Mouse (Mus musculus) thymus, adult 2 months (tissue): ENCODE measurements at regions not wholly inside any gene's neighbourhood (a gene's known extent, or its start where the extent isn't known, plus 50 kb on each side); places are given as distances from the start of the nearest gene placed in this dataset.

ENCODE experiments used
- DNase-seq: peaks from one replicate; pipeline ENCODE4 v3.0.0; 2021
- H3K27ac ChIP-seq: fragments of 200-500 bp; 2 replicates; pipeline ENCODE4 v1.5.1; 2012; ENCODE audit warnings: low read length, control low read depth; ENCODE audit not compliant: control insufficient read depth, insufficient read depth
- H3K27me3 ChIP-seq: fragments of 200-500 bp; 2 replicates; pipeline ENCODE4 v1.6.1; 2012; ENCODE audit warnings: mild to moderate bottlenecking, low read length, moderate library complexity, mixed read lengths; ENCODE audit not compliant: control insufficient read depth, insufficient read depth
- H3K36me3 ChIP-seq: fragments of 200-500 bp; 2 replicates; pipeline ENCODE4 v1.6.1; 2012; ENCODE audit warnings: mild to moderate bottlenecking, low read length, moderate library complexity; ENCODE audit not compliant: control insufficient read depth, insufficient read depth
- H3K4me1 ChIP-seq: fragments of 200-500 bp; replicated peaks from 2 replicates; pipeline ENCODE4 v1.6.1; 2012; ENCODE audit warnings: low read length; ENCODE audit not compliant: control insufficient read depth, insufficient read depth
- H3K4me3 ChIP-seq: fragments of 200-500 bp; 2 replicates; pipeline ENCODE4 v1.5.1; 2012; ENCODE audit warnings: mild to moderate bottlenecking, low read length, control low read depth, moderate library complexity; ENCODE audit not compliant: control insufficient read depth, insufficient read depth
- CTCF ChIP-seq: fragments of 200-500 bp; IDR thresholded peaks from 2 replicates; pipeline ENCODE4 v1.5.1; 2012; ENCODE audit warnings: mild to moderate bottlenecking, control low read depth, low read length, moderate library complexity, borderline replicate concordance; ENCODE audit not compliant: control insufficient read depth, poor library complexity, insufficient read depth; ENCODE audit errors: extremely low read depth
- POLR2A ChIP-seq: fragments of 200-500 bp; IDR thresholded peaks from 2 replicates; pipeline ENCODE4 v1.6.1; 2012; ENCODE audit warnings: mild to moderate bottlenecking, low read length, control low read depth, moderate library complexity; ENCODE audit not compliant: control insufficient read depth, poor library complexity, insufficient read depth; ENCODE audit errors: extremely low read depth
- WGBS: fragments of 180-500 bp; shearing (Covaris S2); methylation state at CpG from one replicate; pipeline ENCODE4 v1.1.7; 2018; 5-methylcytosine and 5-hydroxymethylcytosine counted together

GRCm38 (mm10) chr3:39109756-39110392, 223.1 kb downstream of the Fat4 start:
- no peak for DNase-seq
- Histone ChIP-seq H3K4me1 (no peaks in the 10 kb centered on the region), H3K27ac (no peak overlapping the region), H3K36me3 (no peaks in the 10 kb centered on the region), H3K4me3 (no peak overlapping the region), H3K27me3 (no peaks in the 10 kb centered on the region)
- TF ChIP-seq POLR2A (no peak), CTCF (no peak)
- WGBS = 91% methylated on average over 5 of the region's 5 CpGs

- WGBS = 80% methylated on average over 3 of the region's 3 CpGs
- no peaks in the 10 kb centered on the region for H3K27me3 ChIP-seq
- no peak overlapping the region for H3K4me3 ChIP-seq
- DNase-seq = no peak
- H3K27ac ChIP-seq = no peak overlapping the region
- no peaks in the 10 kb centered on the region for H3K36me3 ChIP-seq
- TF ChIP-seq CTCF = no peak
- TF ChIP-seq POLR2A = no peak
- H3K4me1 ChIP-seq = no peaks in the 10 kb centered on the region
Measured at GRCm38 (mm10) chr3:39114056-39114455, 227.3 kb downstream of the Fat4 start.

- no peak overlapping the region for H3K27ac ChIP-seq
- H3K27me3 ChIP-seq = no peaks in the 10 kb centered on the region
- no peak for DNase-seq
- no peak overlapping the region for H3K4me3 ChIP-seq
- no peaks in the 10 kb centered on the region for H3K36me3 ChIP-seq
- TF ChIP-seq POLR2A (no peak), CTCF (no peak)
- 91% methylated on average over 3 of the region's 3 CpGs for WGBS
- no peaks in the 10 kb centered on the region for H3K4me1 ChIP-seq
Measured at GRCm38 (mm10) chr3:39114826-39115225, 228.1 kb downstream of the Fat4 start.

GRCm38 (mm10) chr3:39115441-39115840, 228.7 kb downstream of the Fat4 start:
- no peaks in the 10 kb centered on the region for H3K4me1 ChIP-seq
- no peak for DNase-seq
- no peaks in the 10 kb centered on the region for H3K36me3 ChIP-seq
- no peak overlapping the region for H3K4me3 ChIP-seq
- TF ChIP-seq CTCF = no peak
- no peak overlapping the region for H3K27ac ChIP-seq
- H3K27me3 ChIP-seq = no peaks in the 10 kb centered on the region
- 49% methylated on average over 1 of the region's 1 CpGs for WGBS

- WGBS = 93% methylated on average over 1 of the region's 1 CpGs
- no peaks in the 10 kb centered on the region for H3K27me3 ChIP-seq
- no peaks in the 10 kb centered on the region for H3K4me1 ChIP-seq
- H3K36me3 ChIP-seq = no peaks in the 10 kb centered on the region
- DNase-seq = no peak
- TF ChIP-seq POLR2A (no peak), CTCF (no peak)
- H3K27ac ChIP-seq = no peak overlapping the region
- H3K4me3 ChIP-seq = no peak overlapping the region
Measured at GRCm38 (mm10) chr3:39122250-39122649, 235.5 kb downstream of the Fat4 start.

- no peak for DNase-seq
- TF ChIP-seq CTCF (no peak), POLR2A (no peak)
- H3K36me3 ChIP-seq = no peaks in the 10 kb centered on the region
- 69% methylated on average over 3 of the region's 3 CpGs for WGBS
- no peaks in the 10 kb centered on the region for H3K27me3 ChIP-seq
- H3K4me1 ChIP-seq = no peaks in the 10 kb centered on the region
- no peak overlapping the region for H3K4me3 ChIP-seq
- H3K27ac ChIP-seq = no peak overlapping the region
Measured at GRCm38 (mm10) chr3:39130532-39130931, 243.8 kb downstream of the Fat4 start.

- Histone ChIP-seq H3K4me3 (no peak overlapping the region), H3K27ac (no peak overlapping the region), H3K27me3 (no peaks in the 10 kb centered on the region), H3K36me3 (no peaks in the 10 kb centered on the region), H3K4me1 (no peaks in the 10 kb centered on the region)
- no peak for TF ChIP-seq POLR2A
- TF ChIP-seq CTCF = no peak
- 94% methylated on average over 6 of the region's 6 CpGs for WGBS
- DNase-seq = no peak
Measured at GRCm38 (mm10) chr3:39165006-39165667, 278.4 kb downstream of the Fat4 start.

GRCm38 (mm10) chr3:39182646-39183045, 295.9 kb downstream of the Fat4 start:
- H3K27me3 ChIP-seq = no peaks in the 10 kb centered on the region
- DNase-seq = no peak
- H3K4me3 ChIP-seq = no peak overlapping the region
- no peaks in the 10 kb centered on the region for H3K36me3 ChIP-seq
- 72% methylated on average over 3 of the region's 3 CpGs for WGBS
- no peak for TF ChIP-seq POLR2A
- TF ChIP-seq CTCF = no peak
- H3K27ac ChIP-seq = no peak overlapping the region
- H3K4me1 ChIP-seq = no peaks in the 10 kb centered on the region
